Mouse (Mus musculus): ENCODE measurements around the gene Gm28035. TPM values are rescaled to one million over a fixed set of nuclear protein-coding genes. Genes with fewer than 3 reads are reported as not detected.

Gm28035 gene
- total RNA-seq, 4 experiments from 2014 or later = 6.7 to 11.6 (median 9.9) TPM

DNA sequence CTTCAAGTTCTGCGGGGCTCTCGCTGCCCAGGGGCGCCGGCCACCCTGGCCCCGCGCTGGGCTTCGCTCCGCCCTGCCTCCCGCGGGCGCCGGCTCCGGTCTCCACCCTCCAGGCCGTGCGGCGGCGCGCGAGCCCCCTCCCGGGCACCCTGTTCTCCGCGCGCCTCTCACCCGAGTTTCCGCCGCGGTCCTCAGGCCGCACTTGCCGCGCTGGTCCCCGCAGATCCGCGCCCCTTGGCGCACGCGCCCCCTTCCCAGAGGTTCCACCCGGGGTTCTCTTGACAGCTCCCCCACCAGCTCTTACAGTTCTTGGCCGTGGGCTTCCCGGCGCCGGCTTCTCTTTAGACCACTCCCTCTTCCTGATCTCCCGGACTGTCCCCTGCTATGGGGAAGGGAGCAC, 2.5 kb upstream of the Gm28035 start:
- DNase-seq (ENCODE audit: low spot score in 2 of 2) = no peak

DNA sequence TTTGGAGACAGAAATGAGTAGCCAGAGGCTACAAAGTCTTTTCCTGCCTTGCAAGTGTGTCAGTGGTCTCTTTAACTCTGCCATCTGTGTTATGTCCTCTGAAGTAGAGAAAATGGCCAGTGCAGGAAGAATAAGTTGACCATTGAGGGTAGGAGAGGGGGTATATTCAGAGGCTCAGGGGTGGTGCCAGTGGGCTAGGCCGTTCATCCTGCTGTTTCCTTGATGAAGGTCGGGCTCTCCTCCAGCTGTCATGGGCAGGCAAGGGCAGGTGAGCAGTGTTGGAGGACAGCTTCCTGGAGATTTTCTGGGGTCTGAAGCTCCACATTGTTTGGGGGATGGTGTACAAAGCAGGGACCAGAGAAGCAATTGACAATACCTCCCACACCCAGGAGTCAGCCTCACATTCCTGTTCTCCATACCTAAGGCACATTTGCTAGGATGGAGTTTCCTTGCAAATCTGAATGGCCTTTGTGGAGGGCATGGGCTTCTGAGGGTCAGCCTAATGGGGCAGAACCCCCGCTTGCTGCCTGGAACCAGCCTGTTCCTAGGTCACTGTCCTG, 1.4 kb upstream of the Gm28035 start:
- no peak for DNase-seq (ENCODE audit: low spot score in 2 of 2)

DNA sequence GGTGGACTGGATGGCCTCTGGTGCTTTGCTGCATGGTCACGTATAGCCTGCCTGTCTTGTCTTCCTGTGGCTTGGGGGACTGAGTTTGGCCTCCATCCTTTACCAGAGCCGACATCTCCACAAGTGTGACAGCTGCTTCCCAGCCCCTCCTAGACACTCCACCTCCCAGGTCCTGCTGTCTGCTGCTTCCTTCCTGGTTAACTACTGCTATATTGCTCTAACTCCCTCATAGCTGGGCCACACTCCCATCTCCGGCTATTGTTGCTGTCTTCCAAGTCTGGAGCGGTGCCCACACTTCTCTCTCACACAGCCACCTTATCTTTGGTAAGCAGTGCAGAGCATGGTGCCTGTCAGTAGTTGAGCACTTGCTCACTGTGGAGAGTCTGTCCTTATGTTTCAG, 590 bp upstream of the Gm28035 start:
- no peak for DNase-seq (ENCODE audit: low spot score in 2 of 2)

DNA sequence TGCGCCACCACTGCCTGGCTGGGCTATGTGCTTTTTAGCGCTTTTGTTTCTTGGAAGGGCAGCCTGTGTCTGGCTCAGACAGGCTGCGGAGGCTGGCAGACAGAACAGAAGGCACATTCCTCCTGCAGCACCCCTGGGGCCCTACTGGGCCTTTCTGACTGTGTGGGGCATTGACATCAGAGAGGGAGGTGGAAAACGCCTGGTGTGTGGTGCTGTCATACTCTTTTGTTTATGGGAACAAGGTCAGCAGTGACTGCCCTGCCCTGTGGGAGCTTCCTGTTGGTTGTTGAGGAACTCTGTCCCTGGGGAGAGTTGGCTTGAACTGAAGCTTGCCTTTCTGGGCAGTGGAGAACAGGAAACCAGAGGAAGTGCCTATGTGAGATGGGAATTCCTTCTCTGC, 2.1 kb downstream of the Gm28035 start:
- DNase-seq (ENCODE audit: low spot score in 2 of 2) = no peak

DNA sequence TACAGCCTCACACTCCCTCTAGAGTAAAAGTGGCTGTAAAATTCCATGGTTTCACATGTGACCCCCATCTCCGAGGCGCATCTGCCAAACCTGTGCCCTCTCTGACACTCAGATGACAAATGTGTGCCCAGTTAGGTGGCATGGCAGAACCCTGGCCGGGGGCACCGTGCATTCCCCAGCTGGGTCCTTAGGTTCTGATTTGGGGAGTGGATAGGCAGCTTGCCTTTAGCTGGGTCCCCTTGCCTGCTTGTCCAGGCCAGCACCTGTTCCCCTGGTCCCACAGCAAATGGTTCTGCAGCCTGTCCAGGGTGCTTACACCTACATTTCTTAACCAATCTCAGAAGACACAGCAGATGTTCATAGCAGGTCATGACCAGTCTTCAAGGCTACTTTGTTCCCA, 3.0 kb downstream of the Gm28035 start:
- DNase-seq (ENCODE audit: low spot score in 2 of 2) = no peak

DNA sequence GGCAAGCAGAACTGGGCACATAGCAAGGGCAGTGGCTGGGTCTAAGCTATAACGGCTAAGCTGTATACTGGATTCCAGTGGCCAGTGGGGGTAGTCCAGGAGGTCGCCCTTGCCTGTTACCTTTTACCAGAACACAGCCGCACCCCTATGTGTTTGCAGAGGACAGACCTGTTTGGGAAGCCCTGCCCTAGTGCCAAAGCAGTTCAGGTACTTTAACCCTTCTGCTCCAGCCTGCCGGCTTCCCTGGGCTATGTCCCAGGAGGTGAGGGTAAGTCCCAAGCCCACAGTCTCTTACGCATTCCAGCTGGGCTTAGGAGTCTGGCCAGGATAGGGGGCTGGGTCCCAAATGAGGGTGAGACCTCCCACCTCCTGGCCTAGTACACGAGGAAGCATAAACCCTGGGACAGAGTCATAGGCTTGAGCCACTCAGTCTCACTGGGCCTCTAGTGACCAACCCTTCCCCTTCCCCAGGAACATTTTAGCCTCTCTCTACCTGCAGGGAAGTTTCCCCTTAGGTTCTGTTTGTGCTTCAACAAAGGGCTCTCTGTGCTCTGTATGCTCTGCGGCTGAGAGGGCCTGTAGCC, 4.3 kb downstream of the Gm28035 start:
- DNase-seq (ENCODE audit: low spot score in 2 of 2) = no peak

DNA sequence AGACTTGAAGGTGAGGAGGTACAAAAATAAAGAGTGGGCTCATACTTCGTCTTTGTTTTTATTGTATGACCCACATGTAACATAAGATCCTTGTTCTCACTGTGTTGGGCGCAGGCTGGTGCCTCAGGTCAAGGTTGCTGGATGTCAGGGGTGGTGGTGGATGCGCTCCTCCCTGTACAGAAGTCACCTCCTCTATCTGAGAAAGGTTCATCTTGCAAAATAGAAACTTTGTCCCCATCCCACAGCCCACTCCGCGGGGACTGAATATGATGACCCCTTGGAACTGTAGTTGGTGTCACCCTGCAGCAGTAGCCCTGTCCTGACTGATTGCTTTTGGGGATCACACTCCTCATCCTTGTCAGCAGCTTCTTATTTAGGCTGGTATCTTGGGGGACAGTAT, 6.7 kb downstream of the Gm28035 start:
- DNase-seq (ENCODE audit: low spot score in 2 of 2) = no peak

DNA sequence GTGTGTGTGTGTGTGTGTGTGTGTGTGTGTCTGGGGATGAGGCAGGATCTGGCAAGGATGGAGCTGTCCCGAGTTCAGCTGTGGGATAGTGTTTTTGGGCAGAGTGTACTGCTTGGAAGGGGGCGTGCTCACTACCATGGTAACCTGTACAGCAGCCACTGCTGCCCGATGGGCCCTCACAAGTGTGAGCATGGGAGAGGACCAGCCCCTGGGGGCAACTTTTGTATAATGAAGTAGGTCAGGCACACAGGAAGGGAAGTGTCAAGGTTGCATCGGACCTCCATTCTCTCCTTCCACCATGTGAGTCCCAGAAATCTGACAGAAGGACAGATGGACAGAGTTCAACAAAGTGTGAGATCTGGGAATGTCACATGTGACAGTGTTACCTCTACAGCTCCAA, 7.3 kb downstream of the Gm28035 start:
- no peak for DNase-seq (ENCODE audit: low spot score in 2 of 2)

DNA sequence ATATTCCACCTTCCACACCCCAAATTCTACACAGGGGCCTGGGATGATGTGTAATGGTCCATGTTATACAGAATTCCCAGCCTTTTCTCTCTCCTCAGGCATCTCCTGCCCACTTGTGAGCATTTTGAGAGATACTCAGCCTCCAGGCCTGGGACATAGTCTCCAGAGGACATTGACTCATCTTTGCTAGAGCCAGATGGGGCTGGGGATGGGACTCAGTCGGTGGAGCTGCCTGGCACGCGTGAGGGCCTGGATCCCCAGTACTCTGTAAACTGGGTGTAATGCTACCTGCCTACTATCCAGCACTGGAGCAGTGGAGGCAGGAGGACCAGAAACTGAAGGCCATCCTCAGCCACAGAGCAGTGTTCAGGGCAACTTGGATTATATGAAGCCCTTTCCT, 8.8 kb downstream of the Gm28035 start:
- DNase-seq (ENCODE audit: low spot score in 2 of 2) = no peak

DNA sequence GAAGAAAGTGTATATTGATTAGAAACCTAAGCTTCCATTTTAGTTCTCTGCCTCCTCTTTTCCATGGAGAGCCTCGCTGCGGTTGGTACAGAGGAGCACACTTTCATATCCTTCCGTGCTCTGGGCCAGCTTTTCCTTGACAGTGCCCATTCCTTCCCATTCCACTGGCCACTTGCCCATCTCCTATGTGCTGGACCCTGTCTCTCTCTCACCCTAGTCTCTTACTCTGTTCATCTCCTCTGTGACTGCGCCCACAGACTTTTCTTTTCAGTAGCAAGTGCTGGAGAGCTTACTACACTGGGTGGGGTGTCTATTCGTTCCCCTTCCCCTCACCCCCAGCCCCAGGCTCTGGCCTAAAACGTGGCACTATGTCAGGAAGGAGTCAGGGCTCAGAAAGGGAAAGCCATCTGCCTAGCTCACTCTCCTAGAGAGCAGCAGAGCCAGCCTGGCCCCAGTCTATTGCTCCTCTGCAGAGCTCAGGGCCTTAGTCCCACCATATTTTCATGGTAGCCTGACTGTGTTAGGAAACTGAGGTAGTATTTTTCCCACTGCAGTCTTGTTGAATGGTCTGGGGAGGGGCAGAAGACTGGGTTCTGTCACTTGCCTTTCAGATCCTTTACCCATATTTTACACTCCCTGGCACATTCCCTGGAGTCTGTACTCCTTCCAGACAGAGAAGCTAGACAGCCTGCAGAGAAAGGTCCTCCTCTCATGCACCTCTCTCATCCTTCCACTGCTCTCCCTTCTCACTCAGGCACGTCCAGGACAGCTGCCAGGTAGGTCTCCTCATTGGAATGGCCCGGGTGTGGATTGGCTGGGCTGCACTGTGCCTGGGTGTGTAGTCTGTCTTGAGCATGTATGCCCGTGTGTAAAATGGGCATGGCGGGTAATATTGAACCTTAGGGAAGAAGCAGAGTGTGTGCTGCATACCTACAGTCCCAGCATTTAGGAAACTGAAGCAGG, 10.1 kb downstream of the Gm28035 start:
- DNase-seq (ENCODE audit: low spot score in 2 of 2) = no peak

DNA sequence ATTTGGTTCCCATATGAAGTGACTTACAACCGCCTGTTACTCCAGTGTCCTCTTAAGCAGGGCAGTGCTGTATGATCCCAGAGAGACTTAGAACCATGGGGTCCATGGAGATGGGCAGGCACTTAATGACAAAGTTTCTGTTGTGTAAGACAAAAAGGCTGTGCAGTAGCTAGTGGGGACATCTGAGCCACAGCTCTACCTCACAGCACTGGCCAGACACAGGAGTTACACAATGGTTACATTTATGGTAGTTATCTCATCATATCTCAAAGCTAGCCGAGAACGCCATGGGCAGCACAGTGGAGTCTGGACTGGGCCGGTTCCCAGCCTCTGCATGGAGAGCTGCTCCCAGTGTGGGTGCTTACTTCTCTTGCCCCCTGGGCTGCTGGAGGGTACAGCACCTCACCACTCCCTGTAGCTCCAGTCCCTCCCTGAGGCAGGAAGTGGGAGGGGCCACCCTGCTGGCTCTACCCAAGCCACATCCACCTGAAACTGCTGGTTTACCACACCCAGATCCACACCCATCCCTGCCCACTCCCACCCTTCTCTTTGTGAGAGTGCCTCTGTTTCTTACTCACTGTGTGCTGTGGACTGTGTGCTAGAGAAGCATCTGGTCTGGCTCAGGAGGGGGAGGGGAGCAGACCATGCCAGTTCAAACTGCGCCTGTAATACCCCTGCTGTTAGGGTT, 11.2 kb downstream of the Gm28035 start:
- no peak for DNase-seq (ENCODE audit: low spot score in 2 of 2)

DNA sequence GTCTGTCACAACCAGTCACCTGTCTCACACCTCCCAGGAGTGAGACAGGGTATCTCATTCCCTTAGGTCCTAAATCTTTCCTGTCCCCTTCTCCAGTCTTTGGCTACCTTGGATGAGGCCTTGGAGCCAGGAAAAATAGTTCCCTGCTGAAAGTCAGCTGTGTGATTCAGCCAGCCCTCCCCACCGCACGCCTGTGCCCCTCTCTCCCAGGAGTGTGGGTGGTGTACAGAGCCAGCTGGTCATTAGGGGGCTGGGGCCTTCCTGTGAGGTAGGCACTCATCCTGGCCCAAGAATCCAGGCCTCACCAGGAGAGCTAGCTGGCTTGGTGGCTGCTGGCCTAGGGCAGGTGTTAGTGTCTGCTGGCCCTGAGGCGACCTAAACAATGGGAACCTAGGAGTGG, 12.2 kb downstream of the Gm28035 start:
- no peak for DNase-seq (ENCODE audit: low spot score in 2 of 2)

DNA sequence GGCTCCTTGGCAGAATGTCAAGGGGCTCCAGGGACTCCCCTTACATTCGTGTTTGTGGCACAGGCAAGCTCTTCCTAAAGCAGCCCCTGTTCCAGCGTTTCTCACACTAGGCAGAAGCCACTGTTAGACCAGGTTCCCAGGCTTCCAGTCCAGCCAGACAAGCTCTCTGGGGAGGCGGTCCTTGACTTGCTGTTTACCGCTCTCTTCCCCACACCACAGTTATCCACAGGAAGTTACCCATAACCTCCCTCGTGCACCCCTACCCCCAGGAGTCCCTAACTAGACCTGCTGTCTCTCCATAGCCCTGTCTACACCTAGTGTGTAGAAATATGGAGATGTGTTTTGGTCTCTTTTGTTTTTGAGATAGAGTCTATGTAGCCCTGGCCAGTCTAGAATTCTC, 13.4 kb downstream of the Gm28035 start:
- DNase-seq (ENCODE audit: low spot score in 2 of 2) = no peak

DNA sequence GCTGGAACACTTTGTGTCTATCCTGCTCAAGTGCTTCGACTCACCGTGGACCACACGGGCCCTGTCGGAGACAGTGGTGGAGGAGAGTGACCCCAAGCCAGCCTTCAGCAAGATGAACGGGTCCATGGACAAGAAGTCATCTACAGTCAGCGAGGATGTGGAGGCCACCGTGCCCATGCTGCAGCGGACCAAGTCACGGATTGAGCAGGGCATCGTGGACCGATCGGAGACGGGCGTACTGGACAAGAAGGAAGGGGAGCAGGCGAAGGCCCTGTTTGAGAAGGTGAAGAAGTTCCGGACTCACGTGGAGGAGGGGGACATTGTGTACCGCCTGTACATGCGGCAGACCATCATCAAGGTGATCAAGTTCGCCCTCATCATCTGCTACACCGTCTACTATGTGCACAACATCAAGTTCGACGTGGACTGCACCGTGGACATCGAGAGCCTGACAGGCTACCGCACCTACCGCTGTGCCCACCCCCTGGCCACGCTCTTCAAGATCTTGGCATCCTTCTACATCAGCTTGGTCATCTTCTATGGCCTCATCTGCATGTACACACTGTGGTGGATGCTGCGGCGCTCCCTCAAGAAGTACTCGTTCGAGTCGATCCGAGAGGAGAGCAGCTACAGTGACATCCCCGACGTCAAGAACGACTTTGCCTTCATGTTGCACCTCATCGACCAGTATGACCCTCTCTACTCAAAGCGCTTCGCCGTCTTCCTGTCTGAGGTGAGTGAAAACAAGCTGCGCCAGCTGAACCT, 15.4 kb downstream of the Gm28035 start:
- DNase-seq (ENCODE audit: low spot score in 2 of 2) = no peak

DNA sequence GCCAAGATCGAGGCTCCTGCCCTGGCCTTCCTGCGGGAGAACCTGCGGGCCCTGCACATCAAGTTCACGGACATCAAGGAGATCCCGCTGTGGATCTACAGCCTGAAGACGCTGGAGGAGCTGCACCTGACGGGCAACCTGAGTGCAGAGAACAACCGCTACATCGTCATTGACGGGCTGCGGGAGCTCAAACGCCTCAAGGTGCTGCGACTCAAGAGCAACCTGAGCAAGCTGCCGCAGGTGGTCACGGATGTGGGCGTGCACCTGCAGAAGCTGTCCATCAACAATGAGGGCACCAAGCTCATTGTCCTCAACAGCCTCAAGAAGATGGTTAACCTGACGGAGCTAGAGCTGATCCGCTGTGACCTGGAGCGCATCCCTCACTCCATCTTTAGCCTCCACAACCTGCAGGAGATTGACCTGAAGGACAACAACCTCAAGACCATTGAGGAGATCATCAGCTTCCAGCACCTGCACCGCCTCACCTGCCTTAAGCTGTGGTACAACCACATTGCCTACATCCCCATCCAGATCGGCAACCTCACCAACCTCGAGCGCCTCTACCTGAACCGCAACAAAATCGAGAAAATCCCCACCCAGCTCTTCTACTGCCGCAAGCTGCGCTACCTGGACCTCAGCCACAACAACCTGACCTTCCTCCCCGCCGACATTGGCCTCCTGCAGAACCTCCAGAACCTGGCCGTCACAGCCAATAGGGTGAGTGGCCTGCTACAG, 16.4 kb downstream of the Gm28035 start:
- no peak for DNase-seq (ENCODE audit: low spot score in 2 of 2)

DNA sequence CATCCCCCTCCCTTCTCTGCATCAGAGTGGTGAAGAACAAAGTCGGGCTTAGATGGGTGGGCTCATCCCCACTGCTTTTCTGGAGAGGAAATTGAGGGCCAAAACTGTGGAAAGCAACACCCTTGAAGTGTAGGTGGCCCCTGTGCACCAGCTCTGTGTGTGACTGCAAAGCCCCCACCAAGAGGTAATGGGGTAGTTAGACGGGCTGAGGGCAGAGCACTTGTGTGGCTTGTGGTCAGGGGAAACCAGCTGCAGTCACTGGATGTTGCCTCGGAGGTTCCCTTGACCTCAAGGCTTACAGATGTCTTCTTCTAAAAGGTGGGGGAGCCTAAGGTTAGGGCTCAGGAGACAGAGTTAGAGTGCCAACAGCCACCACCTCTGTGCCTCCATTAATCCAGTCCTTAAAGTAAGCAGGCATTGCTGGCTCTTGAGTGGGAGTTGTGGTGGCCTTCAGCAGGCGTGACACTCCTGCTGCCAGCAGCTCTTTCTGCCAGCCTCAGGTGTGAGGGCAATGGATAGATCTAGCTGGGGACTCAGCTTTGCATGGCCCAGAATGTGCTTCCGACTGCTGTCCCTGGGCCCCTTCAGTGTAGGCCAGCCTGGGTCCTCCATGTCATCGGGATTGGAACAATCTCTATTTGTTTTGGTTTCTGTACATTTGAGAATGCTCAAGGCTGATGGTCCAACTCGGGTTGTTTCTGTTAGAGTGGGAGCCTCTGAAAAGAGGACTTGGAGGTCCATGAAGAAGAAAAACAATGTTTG, 17.5 kb downstream of the Gm28035 start:
- no peak for DNase-seq (ENCODE audit: low spot score in 2 of 2)

DNA sequence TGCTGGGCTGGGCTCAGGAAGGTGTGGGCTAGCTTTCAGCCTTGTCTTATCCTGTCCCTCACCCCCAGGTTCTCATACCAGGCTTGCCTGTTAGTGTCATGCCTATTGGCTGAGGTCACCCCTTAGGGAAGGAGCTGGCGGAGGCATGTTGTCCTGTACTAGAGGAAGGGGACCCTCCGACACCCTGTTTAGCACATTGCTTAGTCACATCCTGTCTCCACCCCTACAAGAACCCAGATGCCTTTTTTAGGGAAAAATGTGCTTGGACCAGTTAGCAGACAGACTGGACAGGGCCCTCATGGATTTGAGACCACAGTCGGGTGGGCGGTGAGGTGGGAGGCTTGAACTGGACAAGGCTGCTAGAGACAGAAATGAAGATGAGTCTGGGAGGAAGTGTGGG, 18.2 kb downstream of the Gm28035 start:
- no peak for DNase-seq (ENCODE audit: low spot score in 2 of 2)

DNA sequence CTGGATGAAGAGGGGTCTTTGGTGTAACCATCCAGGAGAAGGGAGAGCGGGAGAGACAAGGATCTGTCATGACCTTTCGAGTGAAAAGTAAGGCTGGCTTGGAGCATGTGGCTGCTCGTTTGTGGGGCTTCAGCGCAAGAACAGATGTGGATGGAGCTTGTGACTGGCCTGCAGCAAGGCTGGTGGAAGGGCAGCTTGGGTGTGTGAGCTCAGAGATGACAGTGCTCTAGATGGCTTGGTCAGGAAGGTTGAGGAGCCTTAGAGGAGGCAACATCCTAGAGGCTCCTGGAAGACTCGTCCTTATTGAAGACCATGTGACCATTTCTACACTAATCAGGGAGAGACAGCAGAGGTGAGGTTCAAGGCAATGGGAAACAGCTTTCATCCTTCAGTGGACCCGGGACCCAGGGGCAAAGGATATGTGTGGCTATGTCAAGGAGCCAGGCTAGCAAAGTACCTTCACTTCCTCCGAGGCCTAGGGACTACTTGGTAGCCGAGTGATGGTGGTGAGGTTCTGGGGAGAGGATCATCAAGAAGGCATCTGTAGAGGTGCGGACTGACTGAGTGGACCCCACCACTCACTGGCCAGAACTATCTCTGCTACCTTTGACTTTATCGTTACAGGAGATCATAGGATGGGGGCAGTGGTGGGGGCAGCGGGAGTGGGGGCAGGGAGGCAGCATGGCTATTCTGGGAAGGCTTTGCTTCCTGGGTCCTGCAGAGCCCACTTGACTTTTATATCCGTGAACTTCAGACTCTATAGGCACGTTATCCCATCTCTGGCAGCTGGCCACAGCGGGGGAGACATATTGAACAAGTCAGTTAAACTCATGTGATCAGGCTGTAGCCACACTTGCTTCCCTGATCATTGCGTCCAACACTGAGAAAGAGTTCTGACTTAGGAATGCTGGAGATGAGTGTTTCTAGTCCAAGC, 19.0 kb downstream of the Gm28035 start:
- DNase-seq (ENCODE audit: low spot score in 2 of 2) = no peak
